Mouse (Mus musculus): ENCODE measurements at regions not wholly inside any gene's neighbourhood (a gene's known extent, or its start where the extent isn't known, plus 50 kb on each side); places are given as distances from the start of the nearest gene placed in this dataset.
"Not testable (repeated sequence)": the region's sequence is repeated elsewhere in the genome, so short reads cannot be mapped to it uniquely, and the experiment has no call there.

DNA sequence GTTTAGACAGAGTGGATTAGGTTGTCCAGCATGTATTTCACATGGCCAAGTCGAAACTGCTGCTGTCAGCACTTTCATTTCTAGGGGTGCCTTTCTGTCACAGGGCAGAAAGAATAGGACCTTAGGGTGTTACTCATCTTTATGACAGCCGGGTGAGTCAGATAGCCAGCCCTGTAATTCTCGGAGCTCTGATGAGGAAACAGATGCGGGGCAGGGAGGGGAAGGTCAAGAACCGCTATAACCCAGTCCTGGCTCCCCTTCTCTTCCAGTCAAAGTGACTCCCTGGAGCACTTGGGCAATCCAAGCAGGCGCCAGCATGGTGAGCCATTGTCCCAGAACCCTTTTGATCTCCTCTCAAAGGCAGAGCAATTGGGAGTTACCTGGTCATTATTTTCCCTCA is 69.4 kb upstream of the Jarid2 start:
- DNase-seq: no peak
- intact Hi-C loops (cut with DNase I): no loop called here

DNA sequence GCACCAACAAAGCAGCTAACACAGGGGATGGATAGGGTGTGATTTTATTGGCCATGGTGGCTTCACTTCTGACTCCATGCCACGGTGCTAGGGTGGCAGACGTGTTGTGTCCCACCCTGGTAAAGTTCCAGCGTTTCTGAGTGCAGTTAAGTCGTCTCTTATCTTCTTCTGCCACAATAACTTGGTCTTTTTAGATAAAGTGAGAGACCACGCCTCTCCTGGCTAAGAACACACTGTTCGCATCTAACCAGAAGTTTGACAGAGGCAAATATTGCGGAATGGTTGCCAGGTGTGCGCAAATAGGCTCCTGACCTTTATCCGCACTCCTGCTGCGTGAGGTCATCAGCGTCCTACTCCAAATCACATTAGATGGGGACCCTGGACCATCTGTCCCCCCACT is 66.2 kb upstream of the Jarid2 start:
- no peak for DNase-seq
- intact Hi-C loops (cut with DNase I): no loop called here

DNA sequence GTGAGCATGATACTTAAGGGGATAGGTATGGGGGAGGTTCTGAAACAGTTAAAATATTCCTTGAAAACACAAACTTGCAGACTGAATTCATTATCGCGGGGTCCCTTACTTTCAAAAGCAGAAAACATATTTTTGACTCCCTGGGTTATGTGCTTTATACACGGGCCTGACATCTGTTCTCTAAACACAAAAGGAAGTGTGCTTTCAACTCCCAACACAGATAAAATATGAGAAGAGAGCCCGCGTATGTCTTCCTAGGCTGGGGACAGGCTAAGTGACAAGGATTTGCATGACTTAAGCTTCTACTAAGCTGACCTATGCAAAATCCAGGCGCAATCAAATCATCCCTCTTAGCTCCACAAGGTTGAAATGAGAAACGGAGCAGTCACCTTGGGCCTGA is 65.5 kb upstream of the Jarid2 start:
- no peak for DNase-seq
- intact Hi-C loops (cut with DNase I): no loop called here

DNA sequence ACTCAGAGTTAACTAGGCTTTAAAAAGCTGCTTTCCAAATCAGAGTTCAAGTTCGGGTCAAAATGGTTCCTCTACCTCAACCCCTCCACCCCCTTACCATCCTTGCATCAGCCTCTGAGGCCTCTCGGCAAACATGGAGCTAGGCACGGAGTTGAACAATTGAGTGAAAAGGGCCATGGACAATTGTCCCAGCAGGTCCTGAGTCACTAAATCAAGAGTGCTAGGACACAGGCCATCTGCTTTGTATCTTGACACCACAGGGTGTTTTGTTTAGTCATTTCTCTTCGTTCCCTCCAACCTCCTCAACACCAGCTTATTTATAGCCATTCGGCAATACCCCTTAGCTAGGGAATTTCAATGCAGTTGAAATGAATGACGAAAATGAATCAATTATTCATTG is 59.5 kb upstream of the Jarid2 start:
- intact Hi-C loops (cut with DNase I): no loop called here
- DNase-seq: no peak

DNA sequence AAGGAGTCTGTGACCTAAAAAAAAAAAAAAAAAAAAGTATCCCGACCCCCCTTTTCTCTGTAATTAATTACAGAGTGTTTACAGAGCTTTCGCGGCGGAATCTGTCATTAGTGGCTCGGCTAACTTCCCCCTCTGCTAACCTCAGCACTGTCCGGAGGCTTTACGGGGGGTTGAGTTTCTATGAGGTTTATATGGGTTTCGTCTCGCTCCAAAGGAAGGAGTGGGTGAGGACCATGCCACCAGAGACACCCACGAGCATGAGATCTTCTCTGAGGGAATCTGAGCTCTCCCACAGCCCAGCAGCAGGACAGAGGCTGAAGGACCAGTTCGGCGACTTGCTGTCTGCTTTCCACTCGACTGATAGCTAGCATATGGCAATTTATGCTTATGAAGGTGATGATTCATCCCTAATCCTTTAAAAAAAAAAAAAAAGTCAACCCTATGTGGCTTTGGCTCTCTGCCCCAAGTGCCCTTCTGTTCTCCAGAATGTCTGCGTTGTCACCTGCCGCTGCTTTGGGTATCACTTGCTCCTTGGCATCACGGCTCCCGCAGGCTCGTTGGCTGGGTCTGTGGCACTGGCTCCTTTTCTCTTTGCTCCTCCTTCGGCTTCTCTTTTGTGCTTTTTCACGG is 55.8 kb upstream of the Jarid2 start:
- intact Hi-C loops (cut with DNase I): no loop called here

DNA sequence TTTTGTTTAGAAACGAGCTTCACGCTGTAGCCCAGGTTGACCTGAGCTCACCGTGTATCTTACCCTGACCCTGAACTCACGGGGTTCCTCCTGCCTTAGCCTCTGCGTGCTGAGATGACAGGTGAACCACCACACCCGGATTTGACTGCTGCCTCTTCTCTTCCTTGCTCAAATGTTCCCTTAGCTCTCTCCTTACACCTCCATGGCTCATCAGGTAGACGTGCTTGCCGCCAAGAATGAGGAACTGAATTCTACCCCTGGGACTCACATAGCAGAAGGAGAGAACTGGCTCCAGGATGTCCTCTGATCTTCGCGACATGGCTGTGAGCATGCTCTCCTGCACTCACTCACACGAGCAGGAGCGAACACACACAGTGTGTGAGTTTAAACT is 55.3 kb upstream of the Jarid2 start:
- intact Hi-C loops (cut with DNase I): no loop called here
- DNase-seq: no peak

More for the DNA sequence above, 55.8 kb upstream of the Jarid2 start:
- DNase-seq: no peak

DNA sequence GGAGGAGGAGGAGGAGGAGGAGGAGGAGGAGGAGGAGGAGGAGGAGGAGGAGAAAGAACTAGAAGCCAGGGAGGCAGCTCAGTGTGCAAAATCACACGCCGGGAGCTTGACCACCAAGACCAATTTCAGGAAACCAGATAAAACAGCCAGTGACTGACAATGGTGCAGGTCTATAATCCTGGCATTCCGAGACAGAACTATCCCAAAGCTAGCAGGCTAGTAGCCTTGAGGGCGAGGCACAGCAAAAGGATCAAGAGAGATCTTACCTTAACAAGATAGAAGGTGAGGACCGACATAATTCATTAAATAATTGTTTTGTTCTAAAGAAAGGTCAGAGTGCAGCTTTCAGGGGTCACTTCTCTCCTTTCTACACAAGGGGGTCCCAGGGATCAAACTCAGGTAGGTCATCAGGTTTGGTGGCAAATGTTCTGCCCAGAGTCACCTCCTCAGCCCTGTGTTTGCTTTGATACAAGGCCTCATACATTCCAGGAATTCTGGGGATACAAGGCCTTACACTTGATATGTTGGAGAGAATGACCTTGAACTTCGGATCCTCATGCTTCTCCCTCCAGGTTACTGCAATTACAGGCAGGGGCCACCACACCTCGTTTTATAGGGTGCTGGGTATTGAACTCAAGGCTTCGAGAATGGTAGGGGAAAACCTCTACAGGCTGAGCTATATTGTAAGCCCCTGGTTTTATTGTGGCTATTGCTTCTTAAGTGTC is 54.2 kb upstream of the Jarid2 start:
- DNase-seq: no peak
- intact Hi-C loops (cut with DNase I): no loop called here

DNA sequence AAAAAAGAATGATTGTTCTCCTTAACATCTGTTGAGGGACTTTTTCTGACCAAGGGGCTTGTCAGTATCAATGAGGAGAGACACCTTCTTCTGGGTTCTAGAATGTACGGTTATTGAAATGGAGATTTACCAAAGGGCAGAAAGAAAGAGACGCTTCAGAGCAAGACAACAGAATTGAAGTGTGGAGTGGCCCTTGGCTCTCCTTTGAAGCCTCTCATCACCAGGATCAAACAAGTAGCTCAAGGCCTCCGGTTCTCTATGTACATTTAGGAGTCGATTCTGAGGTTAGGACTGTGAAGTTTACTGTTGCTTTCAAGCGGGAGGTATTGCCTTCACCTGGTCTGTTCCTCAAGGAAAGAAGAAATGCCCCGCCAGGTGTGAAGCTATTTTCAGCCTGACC is 53.2 kb upstream of the Jarid2 start:
- intact Hi-C loops (cut with DNase I): no loop called here
- DNase-seq: no peak

DNA sequence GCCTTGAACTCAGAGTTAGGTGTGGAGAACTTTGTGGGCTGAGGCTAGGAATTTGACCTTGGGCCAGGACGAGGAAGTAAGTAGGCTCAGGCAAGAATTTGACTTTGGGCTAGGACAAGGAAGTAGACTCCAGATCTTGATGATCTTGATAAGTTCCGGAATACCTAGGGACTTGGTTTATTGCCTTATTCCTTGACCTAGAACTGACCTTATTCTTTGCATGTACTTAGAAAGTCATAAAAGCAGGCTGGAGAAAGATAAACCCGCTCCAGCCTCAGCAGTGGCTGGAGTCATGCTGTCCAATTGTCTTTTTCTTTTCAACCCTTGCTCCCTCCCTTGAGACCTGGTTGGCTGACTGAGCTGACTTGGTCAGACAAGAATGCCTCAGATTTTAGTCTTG is 51.2 kb upstream of the Jarid2 start:
- intact Hi-C loops (cut with DNase I): no loop called here
- DNase-seq: no peak

DNA sequence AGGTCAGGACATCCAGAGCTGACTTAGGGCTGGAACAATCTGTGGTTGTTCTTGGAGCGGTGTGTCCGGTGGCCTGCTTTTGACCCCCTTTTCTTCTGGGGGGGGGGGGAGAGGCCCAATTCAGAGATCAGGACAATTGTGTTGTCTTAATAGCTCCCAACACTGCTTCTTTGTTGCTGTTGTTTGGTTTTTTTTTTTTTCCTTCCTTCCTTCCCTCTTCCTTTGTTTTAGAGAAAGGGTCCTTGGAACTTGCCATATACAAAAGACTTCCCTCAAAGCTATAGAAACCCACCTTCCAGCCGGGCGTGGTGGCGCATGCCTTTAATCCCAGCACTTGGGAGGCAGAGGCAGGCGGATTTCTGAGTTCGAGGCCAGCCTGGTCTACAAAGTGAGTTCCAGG is 49.8 kb upstream of the Jarid2 start:
- DNase-seq; intact Hi-C loops (cut with DNase I): not testable (repeated sequence)

Measured in heart, postnatal 36 days (tissue).